ENCODE assay signal across 12 mouse cellular contexts in the genomic region with DNA sequence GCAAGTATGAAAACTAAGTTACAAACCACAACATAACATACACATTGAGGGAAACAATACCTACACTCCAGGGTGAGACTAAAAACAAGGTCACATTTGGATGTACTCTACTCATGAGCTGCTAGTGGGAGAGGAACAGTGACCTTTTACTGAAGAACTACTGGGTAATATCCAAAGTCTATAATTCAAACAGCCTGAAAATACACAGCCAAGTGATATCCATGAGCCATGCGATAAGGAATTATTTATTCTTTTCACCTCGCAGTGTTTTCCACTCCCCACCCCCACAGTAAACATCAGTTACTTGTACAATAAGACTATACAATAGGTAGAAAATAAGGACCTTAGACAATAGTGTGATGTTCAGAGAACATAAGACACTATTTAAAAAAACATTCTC.
"Had no signal": no experiment of that assay in that cellular context is flagged by ENCODE, and none has a peak within 500 bp of the region (broad histone marks: within the 10 kb centered on the region; RNA-seq: fewer than 3 reads in every experiment).

No protein-coding gene starts in this region.

- H3K27ac ChIP-seq: limb, embryonic 10.5 days; liver, embryonic 12.5 days; lung, embryonic 15.5 days; macrophage; midbrain, embryonic 15.5 days; neural tube, embryonic 12.5 days had no signal

- H3K9ac ChIP-seq: liver, embryonic 12.5 days; lung, embryonic 15.5 days; midbrain, embryonic 15.5 days; neural tube, embryonic 12.5 days had no signal

- H3K4me2 ChIP-seq: liver, embryonic 12.5 days; lung, embryonic 15.5 days; midbrain, embryonic 11.5 days; midbrain, embryonic 15.5 days; neural tube, embryonic 12.5 days had no signal

- H3K36me3 ChIP-seq: liver, embryonic 12.5 days; midbrain, embryonic 15.5 days; neural tube, embryonic 12.5 days had no signal

- DNase-seq: kidney, postnatal 25 days; lung, postnatal 14 days; thymus, postnatal 4 days had no signal

- H3K4me1 ChIP-seq: liver, embryonic 12.5 days; megakaryocyte, embryonic 14.5 days; midbrain, embryonic 15.5 days; neural tube, embryonic 12.5 days had no signal

- H3K9me3 ChIP-seq: limb, embryonic 10.5 days; liver, embryonic 12.5 days; lung, embryonic 15.5 days; megakaryocyte, embryonic 14.5 days; midbrain, embryonic 15.5 days; neural tube, embryonic 12.5 days had no signal

- H3K27me3 ChIP-seq: liver, embryonic 12.5 days; lung, embryonic 15.5 days; midbrain, embryonic 15.5 days; neural tube, embryonic 12.5 days had no signal

- H3K4me3 ChIP-seq: left cerebral cortex, adult 2 months; limb, embryonic 10.5 days; liver, embryonic 12.5 days; lung, embryonic 15.5 days; megakaryocyte, embryonic 14.5 days; midbrain, embryonic 15.5 days; neural tube, embryonic 12.5 days had no signal

- ATAC-seq: liver, embryonic 12.5 days; midbrain, embryonic 15.5 days had no signal
